ENCODE assay signal across 27 mouse cellular contexts in genomic region chr10:117655460-117655859, GRCm38 (mm10). TPM values are rescaled to one million over a fixed set of nuclear protein-coding genes. Genes with fewer than 3 reads are reported as not detected.
"Had no signal": no experiment of that assay in that cellular context is flagged by ENCODE, and none has a peak within 500 bp of the region (broad histone marks: within the 10 kb centered on the region; RNA-seq: fewer than 3 reads in every experiment).

No protein-coding gene starts in this region.

- DNase-seq: cerebellum, adult 9-10 months; cerebellum, adult 9-11 months; cerebellum, postnatal 10 days; cerebellum, postnatal 25 days; cerebellum, postnatal 36 days; embryo, embryonic 11 days; forebrain, postnatal 0 days; gastrocnemius, adult 2 months; gastrocnemius, postnatal 10 days; gastrocnemius, postnatal 14 days; gastrocnemius, postnatal 25 days; gastrocnemius, postnatal 36 days; heart, adult 11 months; heart, adult 18-20 months; heart, adult 2 months had no signal

- H3K4me3 ChIP-seq: embryonic facial prominence, embryonic 10.5 days; embryonic facial prominence, embryonic 12.5 days; embryonic facial prominence, embryonic 13.5 days; embryonic facial prominence, embryonic 15.5 days; erythroblast, embryonic 14.5 days; forebrain, embryonic 10.5 days; forebrain, embryonic 12.5 days; forebrain, embryonic 13.5 days; forebrain, embryonic 15.5 days; gastrocnemius, adult 2 months; heart, adult 2 months; heart, embryonic 10.5 days had no signal

- H3K4me2 ChIP-seq: embryonic facial prominence, embryonic 12.5 days; embryonic facial prominence, embryonic 13.5 days; embryonic facial prominence, embryonic 15.5 days; forebrain, embryonic 12.5 days; forebrain, embryonic 13.5 days; forebrain, embryonic 15.5 days had no signal

- H3K4me1 ChIP-seq: forebrain, embryonic 12.5 days; forebrain, embryonic 13.5 days; forebrain, embryonic 15.5 days; heart, embryonic 10.5 days had no signal

- ATAC-seq: forebrain, embryonic 13.5 days; forebrain, embryonic 14.5 days; forebrain, embryonic 15.5 days; forebrain, embryonic 16.5 days; forebrain, postnatal 0 days had no signal

- H3K27ac ChIP-seq: embryonic facial prominence, embryonic 10.5 days; embryonic facial prominence, embryonic 12.5 days; embryonic facial prominence, embryonic 13.5 days; embryonic facial prominence, embryonic 15.5 days; forebrain, embryonic 10.5 days; forebrain, embryonic 12.5 days; forebrain, embryonic 13.5 days; forebrain, embryonic 15.5 days; gastrocnemius, adult 2 months; heart, adult 2 months; heart, embryonic 10.5 days had no signal

- H3K36me3 ChIP-seq: embryonic facial prominence, embryonic 10.5 days; embryonic facial prominence, embryonic 12.5 days; embryonic facial prominence, embryonic 13.5 days; embryonic facial prominence, embryonic 15.5 days; forebrain, embryonic 10.5 days; forebrain, embryonic 12.5 days; forebrain, embryonic 15.5 days; heart, embryonic 10.5 days had no signal

- H3K9me3 ChIP-seq: embryonic facial prominence, embryonic 10.5 days; embryonic facial prominence, embryonic 12.5 days; embryonic facial prominence, embryonic 13.5 days; embryonic facial prominence, embryonic 15.5 days; forebrain, embryonic 10.5 days; forebrain, embryonic 12.5 days; forebrain, embryonic 13.5 days; forebrain, embryonic 15.5 days; heart, embryonic 10.5 days had no signal

- H3K9ac ChIP-seq: embryonic facial prominence, embryonic 12.5 days; embryonic facial prominence, embryonic 13.5 days; embryonic facial prominence, embryonic 15.5 days; forebrain, embryonic 12.5 days; forebrain, embryonic 13.5 days; forebrain, embryonic 15.5 days; forebrain, postnatal 0 days had no signal

- H3K27me3 ChIP-seq: embryonic facial prominence, embryonic 12.5 days; embryonic facial prominence, embryonic 13.5 days; embryonic facial prominence, embryonic 15.5 days; forebrain, embryonic 12.5 days; forebrain, embryonic 13.5 days; forebrain, embryonic 15.5 days had no signal

RNA-seq across cellular contexts. Expression of gene Cpm, which starts 26.2 kb away (rescaled TPM):
- polyA plus RNA-seq: erythroblast, embryonic 14.5 days had no signal
